Mouse (Mus musculus) adrenal gland, adult (tissue): ENCODE results near the gene Gm21746.
"Not testable (repeated sequence)": the region's sequence is repeated elsewhere in the genome, so short reads cannot be mapped to it uniquely, and the experiment has no call there.

Experiments
- DNase-seq, 2 experiments: peaks; one replicate each; pipeline ENCODE4 v3.0.0; 2022 to 2023; ENCODE audit warnings: low spot score in 1 of 2; ENCODE audit not compliant: inconsistent age in 2 of 2

Gm21746 gene

DNA sequence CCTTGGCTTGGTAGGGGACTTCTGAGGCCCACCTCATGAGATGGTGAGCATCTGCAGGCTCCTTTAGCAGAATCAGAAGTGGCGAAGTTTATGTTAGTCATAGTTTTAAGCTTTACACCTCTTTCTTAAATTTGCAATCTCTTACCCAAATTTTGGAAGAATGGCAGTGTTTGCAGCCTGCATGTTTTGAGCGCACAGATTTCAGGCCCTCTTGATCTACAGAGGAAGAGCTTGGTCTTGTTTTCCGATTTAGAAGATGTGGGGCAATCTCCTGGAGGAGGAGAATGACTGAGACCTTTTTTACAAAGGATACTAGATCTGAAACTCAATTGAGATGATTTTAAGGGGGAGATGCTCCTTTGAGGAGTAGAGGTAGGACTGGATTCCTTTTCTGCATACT lies at the start of gene Gm21746:
Gene Gm21746, minus strand, starts transcription at position 101 of the 400 bp plus-strand sequence.
- not testable (repeated sequence) for DNase-seq

DNA sequence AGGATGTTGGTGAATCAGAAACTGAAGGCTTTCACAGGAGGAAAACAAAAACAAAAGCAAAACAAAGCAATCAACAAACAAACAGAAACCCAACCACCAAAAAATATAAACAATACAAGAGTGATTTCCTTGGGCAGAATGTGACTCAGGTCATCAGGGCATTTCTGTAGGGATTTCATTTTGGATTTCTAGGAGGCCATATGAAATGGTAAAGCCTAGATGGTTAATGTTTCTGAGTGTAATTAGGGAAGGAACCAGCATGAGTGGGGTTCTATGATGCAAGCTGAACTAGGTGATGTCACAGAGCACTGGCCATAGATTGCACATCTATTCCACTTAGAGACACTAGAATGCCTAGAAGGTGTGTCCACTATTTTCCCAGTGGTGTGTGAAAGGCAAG lies 29.0 kb upstream of the Gm21746 start, which contains the start of gene Gm20873:
Gene Gm20873, plus strand, starts transcription at position 301 of the 400 bp plus-strand sequence.
- DNase-seq = not testable (repeated sequence)
